Mouse (Mus musculus) stomach, embryonic 15.5 days (tissue): ENCODE measurements around the gene Lhx5. TPM values are rescaled to one million over a fixed set of nuclear protein-coding genes. Genes with fewer than 3 reads are reported as not detected.
A peak's percentile ranks its signal among the peaks of the same experiment; 100 is the strongest.

ENCODE experiments used
- ATAC-seq: fragments of 200-750 bp; cut with Nextera tagmentation; 2 replicates; pipeline ENCODE4 v1.8.0; 2017; ENCODE audit warnings: low read depth, moderate number of reproducible peaks, moderate TSS enrichment; ENCODE audit not compliant: insufficient read depth, low FRiP score
- H3K27ac ChIP-seq: fragments of 300-500 bp; sonication (generic); 2 replicates; pipeline ENCODE4 v1.5.1; 2015; ENCODE audit warnings: mild to moderate bottlenecking, inconsistent platforms
- H3K27me3 ChIP-seq: fragments of 300-500 bp; sonication (generic); replicated peaks from 2 replicates; pipeline ENCODE4 v1.6.1; 2015; ENCODE audit warnings: inconsistent platforms
- H3K36me3 ChIP-seq: fragments of 300-500 bp; sonication (generic); 2 replicates; pipeline ENCODE4 v1.6.1; 2015; ENCODE audit warnings: inconsistent platforms
- H3K4me1 ChIP-seq: fragments of 300-500 bp; sonication (generic); 2 replicates; pipeline ENCODE4 v1.6.1; 2015; ENCODE audit warnings: inconsistent platforms
- H3K4me2 ChIP-seq: fragments of 300-500 bp; sonication (generic); 2 replicates; pipeline ENCODE4 v1.6.1; 2015; ENCODE audit warnings: mild to moderate bottlenecking, inconsistent platforms
- H3K4me3 ChIP-seq: fragments of 300-500 bp; sonication (generic); replicated peaks from 2 replicates; pipeline ENCODE4 v1.5.1; 2015; ENCODE audit warnings: inconsistent platforms
- H3K9ac ChIP-seq: fragments of 300-500 bp; sonication (generic); 2 replicates; pipeline ENCODE4 v1.6.1; 2015; ENCODE audit warnings: inconsistent platforms
- H3K9me3 ChIP-seq: fragments of 300-500 bp; sonication (generic); 2 replicates; pipeline ENCODE4 v1.6.1; 2016; ENCODE audit warnings: inconsistent platforms
- WGBS: fragments of 180-500 bp; shearing (Covaris S2); methylation state at CpG from one replicate; pipeline ENCODE4 v1.1.7; 2015; 5-methylcytosine and 5-hydroxymethylcytosine counted together
- polyA plus RNA-seq: library from polyadenylated mRNA; unstranded; fragments of >200 nt; fragmentation: Nextera tagmentation; extraction: Ambion mirVana; gene quantifications from 2 replicates; pipeline ENCODE4 v1.2.1, GENCODE M21; 2015

Lhx5 gene
- polyA plus RNA-seq = 0.14 and 0.17 TPM in 2 replicates

DNA sequence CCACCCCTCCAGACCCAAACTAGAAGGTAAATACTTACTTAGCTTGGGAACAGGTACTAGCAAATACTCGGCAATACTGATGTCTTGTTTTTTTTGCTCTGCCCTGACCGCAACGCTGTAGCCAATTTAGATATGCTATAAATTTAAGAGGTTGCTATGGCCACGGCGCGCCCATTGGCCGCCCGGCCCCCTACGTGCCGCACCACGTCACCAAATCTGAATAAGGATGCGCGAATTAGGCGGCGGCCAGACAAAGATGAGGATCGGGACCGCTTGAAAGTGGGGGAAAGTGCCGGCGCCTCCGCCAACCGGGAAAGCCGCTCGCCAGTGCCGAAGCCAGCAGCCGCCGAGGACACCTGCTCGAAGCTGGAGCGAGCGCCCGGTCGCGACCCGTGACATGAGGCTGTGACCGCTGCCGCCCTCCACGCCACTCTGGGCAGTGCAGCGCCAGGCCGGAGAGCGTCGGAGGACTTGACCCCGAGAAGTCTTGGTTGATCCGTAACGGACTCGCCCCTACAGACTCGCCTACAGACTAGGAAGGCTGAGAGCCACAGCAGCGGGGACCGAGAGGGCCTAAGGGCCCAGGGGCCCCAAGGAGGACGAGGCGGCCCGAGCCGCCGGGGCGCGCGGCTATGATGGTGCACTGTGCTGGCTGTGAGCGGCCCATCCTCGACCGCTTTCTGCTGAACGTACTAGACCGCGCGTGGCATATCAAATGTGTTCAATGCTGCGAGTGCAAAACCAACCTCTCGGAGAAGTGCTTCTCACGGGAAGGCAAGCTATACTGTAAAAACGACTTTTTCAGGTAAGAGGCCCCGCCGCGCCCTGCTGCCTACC, at the start of gene Lhx5:
Gene Lhx5, plus strand, starts transcription at position 51 of the 837 bp plus-strand sequence.
- H3K4me2 ChIP-seq = no peak within 1 kb of the TSS
- no peak within 1 kb of the TSS for H3K9ac ChIP-seq
- H3K27me3 ChIP-seq = peaks cover 94% of the 10 kb centered on the region
- H3K4me3 ChIP-seq = no peak within 1 kb of the TSS
- H3K4me1 ChIP-seq = peaks cover 14% of the 10 kb centered on the region
- no peaks in the 10 kb centered on the region for H3K36me3 ChIP-seq
- no peak within 1 kb of the TSS for H3K27ac ChIP-seq
- ATAC-seq = no peak
- H3K9me3 ChIP-seq = no peaks in the 10 kb centered on the region
- WGBS = 1% methylated on average over 69 of the region's 69 CpGs

- Histone ChIP-seq H3K4me1 (no peaks in the 10 kb centered on the region), H3K27me3 (peaks cover 7% of the 10 kb centered on the region; the same call in 1 of the 2 replicates), H3K36me3 (no peaks in the 10 kb centered on the region), H3K9ac (no peak overlapping the region), H3K4me3 (no peak overlapping the region), H3K4me2 (no peak overlapping the region), H3K27ac (no peak overlapping the region), H3K9me3 (no peaks in the 10 kb centered on the region)
- ATAC-seq = no peak
- 59% methylated on average over 4 of the region's 4 CpGs for WGBS
These were observed 45.1 kb upstream of the Lhx5 start for GRCm38 (mm10) chr5:120386361-120386760.

DNA sequence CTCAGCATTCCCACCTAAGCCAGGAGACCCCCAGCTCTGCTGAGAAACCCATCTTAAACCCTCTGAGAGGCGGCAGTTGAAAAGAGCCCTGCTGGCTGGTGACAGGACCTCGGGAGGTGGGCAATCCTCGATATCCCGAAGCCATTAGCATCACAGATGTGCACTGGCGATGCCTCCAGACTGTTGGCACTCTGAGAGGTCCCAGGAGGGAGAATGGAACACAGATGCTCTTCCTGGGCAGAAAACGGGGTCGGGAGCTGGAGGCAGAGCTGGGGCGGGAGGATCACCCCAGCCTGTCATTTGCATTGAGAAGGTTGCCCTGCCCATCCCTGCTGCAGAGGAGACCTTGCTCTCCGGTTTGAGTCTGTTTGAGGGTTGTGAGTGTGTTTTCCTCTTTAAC, 42.7 kb upstream of the Lhx5 start:
- Histone ChIP-seq H3K9ac (no peak overlapping the region), H3K9me3 (no peaks in the 10 kb centered on the region)
- WGBS = 52% methylated on average over 9 of the region's 9 CpGs

DNA sequence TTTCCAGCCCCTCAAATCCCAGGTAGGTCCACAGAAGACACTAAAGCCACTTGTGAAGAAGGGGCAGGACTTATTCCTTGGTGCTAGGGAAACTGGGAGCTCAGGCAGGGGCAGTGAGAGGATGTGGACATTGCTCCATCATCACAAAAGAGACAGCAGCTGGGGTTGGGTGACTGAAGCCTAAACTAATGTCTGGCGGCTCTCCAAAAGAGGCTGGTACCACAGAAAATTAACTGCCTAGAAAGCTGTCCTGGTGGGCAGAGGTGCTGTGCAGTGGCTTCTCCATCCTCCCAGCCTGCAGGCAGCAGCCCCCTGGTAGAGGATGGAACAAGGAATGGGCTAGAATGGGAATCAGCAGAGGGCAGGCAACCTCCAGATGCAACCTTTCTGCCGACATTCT, 41.5 kb upstream of the Lhx5 start:
- WGBS = 68% methylated on average over 2 of the region's 2 CpGs
- H3K27me3 ChIP-seq = peaks cover 22% of the 10 kb centered on the region; the same call in 1 of the 2 replicates
- no peaks in the 10 kb centered on the region for H3K9me3 ChIP-seq
- H3K4me2 ChIP-seq = no peak overlapping the region
- H3K27ac ChIP-seq = no peak overlapping the region
- no peaks in the 10 kb centered on the region for H3K4me1 ChIP-seq
- no peak for ATAC-seq
- H3K36me3 ChIP-seq = no peaks in the 10 kb centered on the region
- H3K9ac ChIP-seq = no peak overlapping the region
- H3K4me3 ChIP-seq = no peak overlapping the region

More for the DNA sequence above, 42.7 kb upstream of the Lhx5 start:
- Histone ChIP-seq H3K27me3 (0 out of 2 replicates have a peak, but pooled peaks cover 13% of the 10 kb centered on the region), H3K4me3 (no peak overlapping the region), H3K4me1 (no peaks in the 10 kb centered on the region), H3K36me3 (no peaks in the 10 kb centered on the region), H3K27ac (no peak overlapping the region), H3K4me2 (no peak overlapping the region)
- no peak for ATAC-seq

GRCm38 (mm10) chr5:120393871-120394667, 37.4 kb upstream of the Lhx5 start:
- Histone ChIP-seq H3K4me1 (no peaks in the 10 kb centered on the region), H3K9ac (no peak overlapping the region), H3K27me3 (peaks cover 41% of the 10 kb centered on the region), H3K9me3 (no peaks in the 10 kb centered on the region), H3K4me2 (no peak overlapping the region), H3K27ac (no peak overlapping the region), H3K4me3 (no peak overlapping the region), H3K36me3 (no peaks in the 10 kb centered on the region)
- no peak for ATAC-seq
- WGBS = 22% methylated on average over 25 of the region's 25 CpGs

GRCm38 (mm10) chr5:120397988-120398387, 33.5 kb upstream of the Lhx5 start:
- Histone ChIP-seq H3K9ac (no peak overlapping the region), H3K4me3 (no peak overlapping the region), H3K27me3 (peaks cover 39% of the 10 kb centered on the region), H3K4me2 (no peak overlapping the region), H3K36me3 (no peaks in the 10 kb centered on the region), H3K4me1 (no peaks in the 10 kb centered on the region), H3K27ac (no peak overlapping the region), H3K9me3 (no peaks in the 10 kb centered on the region)
- no peak for ATAC-seq
- WGBS = 6% methylated on average over 13 of the region's 13 CpGs

- Histone ChIP-seq H3K4me1 (no peaks in the 10 kb centered on the region), H3K9ac (no peak overlapping the region), H3K27me3 (peaks cover 19% of the 10 kb centered on the region), H3K9me3 (no peaks in the 10 kb centered on the region), H3K27ac (no peak overlapping the region), H3K4me2 (no peak overlapping the region), H3K4me3 (no peak overlapping the region), H3K36me3 (no peaks in the 10 kb centered on the region)
- ATAC-seq = no peak
- 68% methylated on average over 12 of the region's 12 CpGs for WGBS
These were observed 26.5 kb upstream of the Lhx5 start for GRCm38 (mm10) chr5:120404831-120405591.

DNA sequence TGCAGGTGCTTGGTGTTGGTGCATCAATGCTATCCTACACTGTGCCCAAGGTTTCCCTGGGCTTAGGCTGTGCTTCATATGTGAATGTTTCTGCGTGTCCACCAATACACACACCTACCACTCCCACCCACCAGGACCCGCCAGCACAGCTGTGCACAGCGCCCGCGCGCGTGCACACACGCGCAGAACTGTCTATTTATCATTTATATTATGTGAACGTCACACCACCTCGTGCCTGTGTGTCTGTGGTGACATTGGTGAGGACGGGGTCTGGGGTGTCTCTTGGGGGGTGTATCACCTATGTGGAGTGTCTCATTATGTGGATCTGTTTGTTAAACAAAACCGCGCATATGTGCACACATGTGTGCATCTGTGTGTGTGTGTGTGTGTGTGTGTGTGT, 22.6 kb upstream of the Lhx5 start:
- Histone ChIP-seq H3K4me1 (no peaks in the 10 kb centered on the region), H3K27me3 (peaks cover 30% of the 10 kb centered on the region)
- 69% methylated on average over 14 of the region's 14 CpGs for WGBS

DNA sequence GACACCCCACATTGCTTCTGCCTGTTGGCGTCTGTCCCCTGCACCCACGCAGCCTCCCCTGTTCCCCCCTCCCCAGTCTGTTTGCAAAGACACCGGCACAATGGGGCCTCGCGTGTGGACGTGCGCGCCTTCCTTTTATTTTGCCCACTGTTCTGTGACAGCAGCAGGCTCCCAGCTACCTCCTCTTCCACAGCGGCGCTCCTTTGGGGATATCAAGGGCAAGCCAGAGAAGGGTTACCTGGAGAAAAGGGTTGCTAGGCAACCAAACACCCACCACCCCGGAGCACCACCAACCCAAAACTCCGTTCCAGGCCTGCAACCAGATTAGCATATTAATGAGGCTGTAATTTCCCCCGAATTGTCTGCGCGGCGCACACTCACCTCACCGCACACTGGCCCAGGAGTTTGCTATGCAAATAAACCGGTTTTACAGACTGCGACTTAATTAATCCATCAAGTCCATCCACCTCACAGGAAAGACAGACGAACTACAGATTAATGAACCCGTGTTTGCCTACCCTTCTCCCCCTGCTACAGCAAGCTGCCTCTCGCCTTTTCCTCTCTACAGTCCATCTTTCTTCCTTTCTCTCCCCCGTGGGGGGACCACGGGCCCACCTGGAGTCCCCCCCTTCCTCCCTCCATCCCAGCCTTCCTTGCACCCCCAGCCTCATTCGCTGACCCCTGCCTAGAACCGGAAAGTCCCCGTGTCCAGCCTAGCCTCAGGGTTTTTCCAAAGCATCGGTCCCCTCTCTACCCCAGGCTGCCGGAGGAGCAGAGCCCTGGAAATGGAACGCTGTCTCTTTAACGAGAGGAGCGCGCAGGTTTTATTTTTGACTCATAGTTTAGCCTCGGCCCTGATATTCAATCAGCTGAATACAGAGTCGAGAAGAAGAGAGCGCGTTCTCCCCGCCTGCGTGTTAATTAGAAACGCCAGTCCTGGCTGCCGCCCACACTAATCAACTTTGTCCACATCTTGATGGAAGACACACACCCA, 21.8 kb upstream of the Lhx5 start:
- Histone ChIP-seq H3K4me3 (no peak overlapping the region), H3K4me2 (0 out of 2 replicates have a peak overlapping the region, but pooled peaks have one; percentile 15), H3K4me1 (no peaks in the 10 kb centered on the region), H3K9ac (no peak overlapping the region), H3K27me3 (peaks cover 30% of the 10 kb centered on the region), H3K27ac (no peak overlapping the region), H3K9me3 (no peaks in the 10 kb centered on the region), H3K36me3 (no peaks in the 10 kb centered on the region)
- 1% methylated on average over 41 of the region's 41 CpGs for WGBS
- ATAC-seq = no peak

More for the DNA sequence above, 22.6 kb upstream of the Lhx5 start:
- H3K27ac ChIP-seq = no peak overlapping the region
- ATAC-seq = no peak
- H3K4me3 ChIP-seq = no peak overlapping the region
- no peaks in the 10 kb centered on the region for H3K36me3 ChIP-seq
- H3K9me3 ChIP-seq = no peaks in the 10 kb centered on the region
- H3K9ac ChIP-seq = no peak overlapping the region
- no peak overlapping the region for H3K4me2 ChIP-seq

- no peak overlapping the region for H3K4me2 ChIP-seq
- no peak overlapping the region for H3K9ac ChIP-seq
- no peaks in the 10 kb centered on the region for H3K9me3 ChIP-seq
- no peaks in the 10 kb centered on the region for H3K36me3 ChIP-seq
- WGBS = 75% methylated on average over 6 of the region's 6 CpGs
- H3K4me1 ChIP-seq = no peaks in the 10 kb centered on the region
- peaks cover 29% of the 10 kb centered on the region for H3K27me3 ChIP-seq
- no peak overlapping the region for H3K27ac ChIP-seq
- H3K4me3 ChIP-seq = no peak overlapping the region
- ATAC-seq = no peak
These were observed 18.1 kb upstream of the Lhx5 start for GRCm38 (mm10) chr5:120413436-120413835.

GRCm38 (mm10) chr5:120420106-120420505, 11.4 kb upstream of the Lhx5 start:
- ATAC-seq = no peak
- no peaks in the 10 kb centered on the region for H3K36me3 ChIP-seq
- H3K9me3 ChIP-seq = no peaks in the 10 kb centered on the region
- peaks cover 41% of the 10 kb centered on the region for H3K27me3 ChIP-seq
- no peak overlapping the region for H3K9ac ChIP-seq
- H3K27ac ChIP-seq = no peak overlapping the region
- H3K4me2 ChIP-seq = no peak overlapping the region
- no peaks in the 10 kb centered on the region for H3K4me1 ChIP-seq
- 75% methylated on average over 8 of the region's 8 CpGs for WGBS
- no peak overlapping the region for H3K4me3 ChIP-seq
